Mouse (Mus musculus): Measurements from ENCODE around the gene Gm9758. TPM values are rescaled to one million over a fixed set of nuclear protein-coding genes. Genes with fewer than 3 reads are reported as not detected.
"Not testable (repeated sequence)": the region's sequence is repeated elsewhere in the genome, so short reads cannot be mapped to it uniquely, and the experiment has no call there.

The Gm9758 gene
- total RNA-seq, 2 experiments from 2014 or later, result not detected

DNA sequence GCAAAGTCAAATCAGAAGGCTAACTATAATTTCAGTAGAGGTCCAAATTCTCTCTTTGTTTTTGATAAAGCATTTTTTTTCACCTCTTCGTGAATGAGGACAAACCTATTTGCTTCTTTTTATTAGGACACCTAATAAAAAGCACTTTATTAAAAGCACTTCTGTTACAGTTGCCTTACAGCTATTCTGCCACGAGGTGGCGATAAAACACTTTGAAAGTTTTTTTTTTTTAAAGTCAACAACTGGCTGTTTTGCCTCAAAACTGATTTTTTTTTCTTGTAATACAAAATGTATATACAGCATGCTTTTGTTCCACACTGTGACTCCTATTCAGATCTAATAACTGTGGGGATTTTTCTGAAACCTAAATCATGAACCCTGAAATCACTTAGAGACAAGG lies 11.2 kb downstream of the Gm9758 start:
- TF ChIP-seq CTCF (IDR thresholded peaks at IDR 0.05), result 0 out of 2 replicates have a peak, but pooled peaks have one; percentile 7
- H3K4me3 ChIP-seq; intact Hi-C loops (cut with DNase I); H3K27ac ChIP-seq; DNase-seq: not testable (repeated sequence)

DNA sequence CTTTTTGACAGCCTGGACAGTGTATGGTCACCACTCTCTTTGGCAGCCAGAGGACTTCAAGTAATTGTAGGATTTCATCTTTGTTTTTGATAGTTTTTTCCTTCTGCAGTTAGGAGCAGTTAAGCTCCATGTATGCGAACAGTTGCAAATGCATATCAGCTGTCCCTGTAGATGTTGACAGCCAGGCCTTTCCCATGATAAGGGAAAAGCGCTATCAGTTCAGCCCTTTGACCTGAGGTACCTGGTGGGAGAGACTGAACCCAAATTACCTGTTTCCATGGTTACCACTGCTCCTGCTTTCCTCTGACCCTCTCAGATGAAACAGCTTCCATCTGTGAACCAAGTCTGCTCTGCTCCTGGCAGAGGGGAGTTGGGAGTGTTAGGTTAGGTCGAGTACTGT lies 22.5 kb downstream of the Gm9758 start:
- no peak overlapping the region for H3K4me3 ChIP-seq
- no peak for TF ChIP-seq CTCF (IDR thresholded peaks at IDR 0.05)
- no peak for DNase-seq
- H3K27ac ChIP-seq, result no peak overlapping the region
- intact Hi-C loops (cut with DNase I), result no loop called here

GRCm38 (mm10) chr5:14885291-14885690 lies 29.4 kb downstream of the Gm9758 start:
- H3K4me3 ChIP-seq; intact Hi-C loops (cut with DNase I); DNase-seq; H3K27ac ChIP-seq: not testable (repeated sequence)

Other genes starting within 250 kb of the Gm9758 start
- gene Speer4e, start 23.5 kb upstream of the Gm9758 start, total RNA-seq (2021), result not detected
- not detected for gene Gm10354, start 64.0 kb upstream of the Gm9758 start, total RNA-seq (2021)
- not detected for gene Gm17019, start 118.1 kb upstream of the Gm9758 start, total RNA-seq (2021)

All from gastrocnemius, adult 2 months (tissue).